Mouse (Mus musculus) CD8-positive naive resting alpha-beta T cell, adult 57 days (primary cell): ENCODE results near the gene Hist1h3d. TPM values are rescaled to one million over a fixed set of nuclear protein-coding genes. Genes with fewer than 3 reads are reported as not detected.

Source experiments
- total RNA-seq: library from RNA; stranded (reverse); gene quantifications from one replicate; pipeline ENCODE4 v1.2.4, GENCODE M21; 2023

The Hist1h3d gene
- total RNA-seq, 1 experiment from 2014 or later: 2.8 TPM

Other genes starting within 250 kb of the Hist1h3d start
- gene Zfp322a, start 206.6 kb upstream of the Hist1h3d start, total RNA-seq: 18.6 TPM
- gene Abt1, start 151.9 kb upstream of the Hist1h3d start, total RNA-seq: 17.1 TPM
- gene Btn1a1, start 109.9 kb upstream of the Hist1h3d start, total RNA-seq: not detected
- gene Btn2a2, start 86.9 kb upstream of the Hist1h3d start, total RNA-seq: 0.55 TPM
- gene Hist1h4h, start 44.7 kb upstream of the Hist1h3d start, total RNA-seq: 235 TPM
- 10.3 TPM for gene Hist1h2af, start 41.9 kb upstream of the Hist1h3d start, total RNA-seq
- gene Hist1h3g, start 40.3 kb upstream of the Hist1h3d start, total RNA-seq: 2.5 TPM
- 3.6 TPM for gene Hist1h2bh, start 32.4 kb upstream of the Hist1h3d start, total RNA-seq
- gene Hist1h3f, start 31.7 kb upstream of the Hist1h3d start, total RNA-seq: 57.2 TPM
- gene Hist1h4f, start 24.1 kb upstream of the Hist1h3d start, total RNA-seq: 35.5 TPM
- gene Hist1h1d, start 22.5 kb upstream of the Hist1h3d start, total RNA-seq: 8.0 TPM
- 113 TPM for gene Hist1h3e, start 13.4 kb upstream of the Hist1h3d start, total RNA-seq
- gene Hist1h2ae, start 4.5 kb upstream of the Hist1h3d start, total RNA-seq: 10.3 TPM
- gene Hist1h2bg, start 4.4 kb upstream of the Hist1h3d start, total RNA-seq: 137 TPM
- 88.7 TPM for gene Hist1h2bf, start 1.6 kb upstream of the Hist1h3d start, total RNA-seq
- 2.5 TPM for gene Hist1h2ad, start 1.4 kb upstream of the Hist1h3d start, total RNA-seq
- 122 TPM for gene Hist1h4d, start 5.8 kb downstream of the Hist1h3d start, total RNA-seq
- gene Hist1h2be, start 45.4 kb downstream of the Hist1h3d start, total RNA-seq: 14.7 TPM
- 187 TPM for gene Hist1h1e, start 46.8 kb downstream of the Hist1h3d start, total RNA-seq
- 6.8 TPM for gene Hist1h2ac, start 108.2 kb downstream of the Hist1h3d start, total RNA-seq
- 7.9 TPM for gene Hist1h2bc, start 108.4 kb downstream of the Hist1h3d start, total RNA-seq
- not detected for gene Hist1h1t, start 120.1 kb downstream of the Hist1h3d start, total RNA-seq
- 147 TPM for gene Hist1h4c, start 122.7 kb downstream of the Hist1h3d start, total RNA-seq
- 2.7 TPM for gene Hfe, start 135.1 kb downstream of the Hist1h3d start, total RNA-seq
- 839 TPM for gene Hist1h1c, start 163.0 kb downstream of the Hist1h3d start, total RNA-seq
- 4.1 TPM for gene Hist1h3c, start 169.8 kb downstream of the Hist1h3d start, total RNA-seq
- gene Hist1h2bb, start 171.0 kb downstream of the Hist1h3d start, total RNA-seq: 15.1 TPM
- gene Hist1h2ab, start 175.4 kb downstream of the Hist1h3d start, total RNA-seq: 16.9 TPM
- gene Hist1h3b, start 176.5 kb downstream of the Hist1h3d start, total RNA-seq: 17.1 TPM
- 49.5 TPM for gene Hist1h4b, start 181.2 kb downstream of the Hist1h3d start, total RNA-seq
- gene Hist1h4a, start 185.5 kb downstream of the Hist1h3d start, total RNA-seq: 122 TPM
- gene Hist1h3a, start 186.6 kb downstream of the Hist1h3d start, total RNA-seq: 170 TPM
- gene Hist1h1a, start 187.9 kb downstream of the Hist1h3d start, total RNA-seq: 23.5 TPM
- gene Trim38, start 194.2 kb downstream of the Hist1h3d start, total RNA-seq: not detected
- not detected for gene Slc17a2, start 231.2 kb downstream of the Hist1h3d start, total RNA-seq